Mouse (Mus musculus) small intestine, adult 2 months (tissue): Measurements from ENCODE around the gene Cmah. TPM values are rescaled to one million over a fixed set of nuclear protein-coding genes. Genes with fewer than 3 reads are reported as not detected.
A peak's percentile ranks its signal among the peaks of the same experiment; 100 is the strongest.

Experiments
- H3K27ac ChIP-seq: fragments of 200-500 bp; 2 replicates; pipeline ENCODE4 v1.5.1; 2012; ENCODE audit warnings: low read depth, low read length, control low read depth, inconsistent platforms; ENCODE audit not compliant: insufficient read depth
- H3K27me3 ChIP-seq: fragments of 200-500 bp; 2 replicates; pipeline ENCODE4 v1.6.1; 2012; ENCODE audit warnings: mild to moderate bottlenecking, moderate library complexity, low read length, inconsistent platforms; ENCODE audit not compliant: control insufficient read depth, insufficient read depth
- H3K36me3 ChIP-seq: fragments of 200-500 bp; 2 replicates; pipeline ENCODE4 v1.6.1; 2012; ENCODE audit warnings: mild to moderate bottlenecking, low read length, control low read depth, inconsistent platforms; ENCODE audit not compliant: control insufficient read depth, insufficient read depth
- H3K4me1 ChIP-seq: fragments of 200-500 bp; 2 replicates; pipeline ENCODE4 v1.6.1; 2012; ENCODE audit warnings: low read length, inconsistent platforms, mixed read lengths; ENCODE audit not compliant: control insufficient read depth, insufficient read depth, insufficient read length
- H3K4me3 ChIP-seq: fragments of 200-500 bp; 2 replicates; pipeline ENCODE4 v1.5.1; 2012; ENCODE audit warnings: low read depth, mild to moderate bottlenecking, control low read depth, inconsistent platforms, low read length, moderate library complexity
- CTCF ChIP-seq: fragments of 200-500 bp; IDR thresholded peaks from 2 replicates; pipeline ENCODE4 v1.5.1; 2012; ENCODE audit warnings: low read depth, mild to moderate bottlenecking, control low read depth, inconsistent platforms, low read length, moderate library complexity, mixed read lengths; ENCODE audit not compliant: insufficient replicate concordance, insufficient read length; ENCODE audit errors: extremely low read depth
- POLR2A ChIP-seq: fragments of 200-500 bp; IDR thresholded peaks from 2 replicates; pipeline ENCODE4 v1.6.1; 2012; ENCODE audit warnings: low read depth, mild to moderate bottlenecking, control low read depth, inconsistent platforms, low read length, moderate library complexity
- WGBS: fragments of 180-500 bp; shearing (Covaris S2); methylation state at CpG from one replicate; pipeline ENCODE4 v1.1.7; 2018; 5-methylcytosine and 5-hydroxymethylcytosine counted together
- polyA plus RNA-seq: library from polyadenylated mRNA; depleted of rRNA; stranded (reverse); fragments of >200 nt; gene quantifications from 2 replicates; pipeline ENCODE4 v1.2.3, GENCODE M21; 2012

Cmah gene
- polyA plus RNA-seq, 1 experiment = 0.70 TPM

GRCm38 (mm10) chr13:24442272-24442671, 115.1 kb downstream of the Cmah start:
- Histone ChIP-seq H3K27ac (peak overlapping the region; percentile 49; the same call in 1 of the 2 replicates), H3K4me1 (peaks cover 7% of the 10 kb centered on the region; the same call in 1 of the 2 replicates), H3K36me3 (no peaks in the 10 kb centered on the region), H3K4me3 (no peak overlapping the region), H3K27me3 (no peaks in the 10 kb centered on the region)
- 49% methylated on average over 6 of the region's 6 CpGs for WGBS
- TF ChIP-seq CTCF (no peak), POLR2A (no peak)

- WGBS = 38% methylated on average over 4 of the region's 4 CpGs
- Histone ChIP-seq H3K27me3 (no peaks in the 10 kb centered on the region), H3K36me3 (no peaks in the 10 kb centered on the region), H3K4me3 (no peak overlapping the region), H3K4me1 (peaks cover 7% of the 10 kb centered on the region; the same call in 1 of the 2 replicates), H3K27ac (peak overlapping the region; percentile 64)
- TF ChIP-seq POLR2A = no peak
- TF ChIP-seq CTCF = no peak
Measured at GRCm38 (mm10) chr13:24443763-24444347, 116.7 kb downstream of the Cmah start.

GRCm38 (mm10) chr13:24444709-24445108, 117.5 kb downstream of the Cmah start:
- no peaks in the 10 kb centered on the region for H3K36me3 ChIP-seq
- peak overlapping the region; percentile 64 for H3K27ac ChIP-seq
- no peaks in the 10 kb centered on the region for H3K27me3 ChIP-seq
- peaks cover 7% of the 10 kb centered on the region; the same call in 1 of the 2 replicates for H3K4me1 ChIP-seq
- no peak overlapping the region for H3K4me3 ChIP-seq
- 33% methylated on average over 4 of the region's 4 CpGs for WGBS
- TF ChIP-seq POLR2A (no peak), CTCF (no peak)

- Histone ChIP-seq H3K36me3 (no peaks in the 10 kb centered on the region), H3K27ac (peak overlapping the region; percentile 12; the same call in 1 of the 2 replicates), H3K4me1 (peaks cover 7% of the 10 kb centered on the region; the same call in 1 of the 2 replicates)
Measured at GRCm38 (mm10) chr13:24445166-24445565, 118.0 kb downstream of the Cmah start.

GRCm38 (mm10) chr13:24446081-24446480, 118.9 kb downstream of the Cmah start:
- Histone ChIP-seq H3K4me3 (no peak overlapping the region), H3K27ac (no peak overlapping the region), H3K4me1 (peaks cover 7% of the 10 kb centered on the region; the same call in 1 of the 2 replicates), H3K36me3 (no peaks in the 10 kb centered on the region), H3K27me3 (no peaks in the 10 kb centered on the region)
- 82% methylated on average over 4 of the region's 4 CpGs for WGBS
- TF ChIP-seq POLR2A (no peak), CTCF (no peak)

More at GRCm38 (mm10) chr13:24445166-24445565, 118.0 kb downstream of the Cmah start:
- Histone ChIP-seq H3K27me3 (no peaks in the 10 kb centered on the region), H3K4me3 (no peak overlapping the region)
- no peak for TF ChIP-seq POLR2A
- no peak for TF ChIP-seq CTCF
- 70% methylated on average over 3 of the region's 3 CpGs for WGBS

- H3K36me3 ChIP-seq = no peaks in the 10 kb centered on the region
- peaks cover 6% of the 10 kb centered on the region; the same call in 1 of the 2 replicates for H3K4me1 ChIP-seq
- TF ChIP-seq POLR2A (no peak), CTCF (no peak)
- H3K27me3 ChIP-seq = no peaks in the 10 kb centered on the region
- H3K4me3 ChIP-seq = no peak overlapping the region
- H3K27ac ChIP-seq = no peak overlapping the region
- 57% methylated on average over 5 of the region's 5 CpGs for WGBS
Measured at GRCm38 (mm10) chr13:24447043-24447442, 119.8 kb downstream of the Cmah start.

- no peak overlapping the region for H3K27ac ChIP-seq
- 62% methylated on average over 6 of the region's 6 CpGs for WGBS
- H3K36me3 ChIP-seq = no peaks in the 10 kb centered on the region
- H3K27me3 ChIP-seq = no peaks in the 10 kb centered on the region
- H3K4me1 ChIP-seq = peaks cover 3% of the 10 kb centered on the region; the same call in 1 of the 2 replicates
- H3K4me3 ChIP-seq = no peak overlapping the region
- TF ChIP-seq POLR2A = no peak
- no peak for TF ChIP-seq CTCF
Measured at GRCm38 (mm10) chr13:24448578-24448977, 121.4 kb downstream of the Cmah start.

GRCm38 (mm10) chr13:24451455-24451854, 124.3 kb downstream of the Cmah start:
- no peak for TF ChIP-seq CTCF
- TF ChIP-seq POLR2A = no peak
- H3K36me3 ChIP-seq = no peaks in the 10 kb centered on the region
- no peaks in the 10 kb centered on the region for H3K4me1 ChIP-seq
- no peak overlapping the region for H3K27ac ChIP-seq
- 71% methylated on average over 2 of the region's 2 CpGs for WGBS
- H3K4me3 ChIP-seq = no peak overlapping the region
- no peaks in the 10 kb centered on the region for H3K27me3 ChIP-seq
